Mouse (Mus musculus) MEL (cell line): ENCODE results near the gene Nploc4.
A peak's percentile ranks its signal among the peaks of the same experiment; 100 is the strongest.

ENCODE experiments used
- BHLHE40 ChIP-seq: IDR thresholded peaks from 2 replicates; pipeline ENCODE4 v1.6.1; 2012; ENCODE audit warnings: low read depth, mild to moderate bottlenecking, inconsistent platforms, low read length, improper control_type of control experiment, borderline replicate concordance
- CHD1 ChIP-seq: IDR thresholded peaks from 2 replicates; pipeline ENCODE4 v1.6.1; 2012; ENCODE audit warnings: low read depth, mild to moderate bottlenecking, inconsistent platforms, low read length, improper control_type of control experiment
- CTCF ChIP-seq, 3 experiments: IDR thresholded peaks in 2 of 3; conservative IDR thresholded peaks in 1 of 3; 2 replicates each; pipeline ENCODE4 v1.5.1; 2011 to 2012; ENCODE audit warnings: low read length in 3 of 3, low read depth in 2 of 3, mild to moderate bottlenecking in 2 of 3, improper control_type of control experiment in 1 of 3, inconsistent platforms in 1 of 3, mixed read lengths in 1 of 3, moderate library complexity in 1 of 3; ENCODE audit not compliant: control insufficient read depth in 1 of 3, insufficient read depth in 1 of 3, poor library complexity in 1 of 3, severe bottlenecking in 1 of 3
- HCFC1 ChIP-seq: IDR thresholded peaks from 2 replicates; pipeline ENCODE4 v1.6.1; 2012; ENCODE audit warnings: low read depth, mild to moderate bottlenecking, inconsistent platforms, low read length, improper control_type of control experiment, moderate library complexity
- MAFK ChIP-seq: IDR thresholded peaks from 2 replicates; pipeline ENCODE4 v1.6.1; 2011; ENCODE audit warnings: low read depth, mild to moderate bottlenecking, low read length, improper control_type of control experiment, borderline replicate concordance
- MYC ChIP-seq: IDR thresholded peaks from 2 replicates; pipeline ENCODE4 v1.6.1; 2011; ENCODE audit warnings: low read depth, mild to moderate bottlenecking, low read length, improper control_type of control experiment, moderate library complexity
- NELFE ChIP-seq: IDR thresholded peaks from 2 replicates; pipeline ENCODE4 v1.6.1; 2011; ENCODE audit warnings: low read depth, low read length, improper control_type of control experiment
- POLR2A ChIP-seq, 2 experiments: IDR thresholded peaks; 2 replicates each; pipeline ENCODE4 v1.6.1; 2011 to 2012; ENCODE audit warnings: low read length in 2 of 2, mild to moderate bottlenecking in 2 of 2, control low read depth in 1 of 2, improper control_type of control experiment in 1 of 2, low read depth in 1 of 2, moderate library complexity in 1 of 2; ENCODE audit not compliant: control insufficient read depth in 1 of 2, insufficient read depth in 1 of 2, poor library complexity in 1 of 2
- POLR2AphosphoS5 ChIP-seq: IDR thresholded peaks from 2 replicates; pipeline ENCODE4 v1.6.1; 2012; ENCODE audit warnings: low read depth, borderline replicate concordance, mild to moderate bottlenecking, inconsistent platforms, low read length, moderate library complexity, mixed read lengths
- RCOR1 ChIP-seq: IDR thresholded peaks from 2 replicates; pipeline ENCODE4 v1.6.1; 2012; ENCODE audit warnings: low read depth, mild to moderate bottlenecking, inconsistent platforms, low read length, improper control_type of control experiment
- SMC3 ChIP-seq: IDR thresholded peaks from 2 replicates; pipeline ENCODE4 v1.6.1; 2011; ENCODE audit warnings: low read depth, low read length, improper control_type of control experiment
- TCF12 ChIP-seq: IDR thresholded peaks from 2 replicates; pipeline ENCODE4 v1.6.1; 2014; ENCODE audit warnings: low read depth, mild to moderate bottlenecking, inconsistent platforms, low read length, improper control_type of control experiment, moderate library complexity
- ZMIZ1 ChIP-seq: IDR thresholded peaks from 2 replicates; pipeline ENCODE4 v1.6.1; 2012; ENCODE audit warnings: low read depth, mild to moderate bottlenecking, inconsistent platforms, low read length, improper control_type of control experiment, moderate library complexity

DNA sequence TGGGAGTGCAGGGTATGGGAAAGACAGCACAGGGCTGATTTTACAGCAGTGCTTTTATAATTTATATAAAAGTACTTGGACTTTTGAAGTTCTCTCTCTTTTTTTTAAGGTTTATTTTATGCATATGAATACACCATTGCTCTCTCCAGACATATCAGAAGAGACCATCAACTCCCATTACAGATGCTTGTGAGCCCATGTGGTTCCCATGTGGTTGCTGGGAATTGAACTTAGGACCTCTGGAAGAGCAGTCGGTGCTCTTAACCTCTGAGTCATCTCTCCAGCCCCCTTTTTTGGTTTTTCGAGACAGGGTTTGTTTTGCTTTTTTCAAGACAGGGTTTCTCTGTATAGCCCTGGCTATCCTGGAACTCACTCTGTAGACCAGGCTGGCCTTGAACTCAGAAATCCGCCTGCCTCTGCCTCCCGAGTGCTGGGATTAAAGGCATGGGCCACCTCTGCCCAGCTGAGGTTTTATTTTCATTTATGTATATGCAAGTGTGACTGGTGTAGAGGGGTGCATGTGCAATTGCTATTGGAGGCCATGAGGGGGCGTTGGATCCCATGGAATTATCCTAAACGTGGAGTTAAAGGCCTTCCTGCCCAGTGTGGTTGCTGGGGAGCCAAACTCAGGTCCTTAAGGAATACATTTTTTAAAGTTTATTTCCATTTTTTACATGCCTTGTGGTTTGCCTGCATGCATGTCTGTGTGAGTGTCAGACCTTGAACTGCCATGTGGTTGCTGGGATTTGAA is 21.5 kb upstream of the Nploc4 start:
- TF ChIP-seq ZMIZ1 (no peak), BHLHE40 (no peak), CTCF (IDR thresholded peaks at IDR 0.05 in 2 of 3, conservative IDR thresholded peaks at IDR 0.05 in 1 of 3; ENCODE audit: control insufficient read depth in 1 of 3, insufficient read depth in 1 of 3, low read depth in 2 of 3, low read length in 3 of 3, poor library complexity in 1 of 3, severe bottlenecking in 1 of 3) (peak; percentile 56 to 76 (median 65)), CHD1 (no peak), RCOR1 (no peak), MYC (peak; percentile 71; the same call in 1 of the 2 replicates), SMC3 (peak; percentile 27; the same call in 1 of the 2 replicates), TCF12 (no peak), NELFE (no peak), POLR2AphosphoS5 (no peak), HCFC1 (no peak), POLR2A (IDR thresholded peaks at IDR 0.05; ENCODE audit: control insufficient read depth in 1 of 2, insufficient read depth in 1 of 2, low read depth in 1 of 2, low read length in 2 of 2, poor library complexity in 1 of 2) (no peak), MAFK (no peak)
